Mouse (Mus musculus) layer of hippocampus, adult 9-10 months (tissue): ENCODE results near the gene Nanos2.
A peak's percentile ranks its signal among the peaks of the same experiment; 100 is the strongest.

Source experiments
- DNase-seq: peaks from one replicate; pipeline ENCODE4 v3.0.0; 2022; ENCODE audit warnings: low spot score

The Nanos2 gene

DNA sequence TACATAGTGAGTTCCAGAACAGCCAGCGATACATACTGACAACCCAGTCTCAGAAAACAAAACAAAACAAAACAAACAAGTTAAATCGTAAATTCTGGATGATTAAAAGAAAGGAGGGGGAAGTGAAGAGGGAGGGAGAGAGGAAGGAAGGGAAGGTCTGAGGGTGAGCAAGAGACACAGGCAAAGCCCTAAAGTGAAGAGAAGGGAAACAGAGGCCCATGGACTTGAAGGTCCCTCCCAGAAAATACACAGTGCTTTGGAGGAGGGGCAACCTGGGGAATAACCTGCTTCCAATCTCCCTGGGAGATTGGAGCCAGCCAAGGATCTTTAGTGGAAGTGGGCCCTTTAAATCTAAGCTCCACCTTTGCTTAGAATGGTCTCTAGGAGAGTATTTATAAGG, at the start of gene Nanos2:
Gene Nanos2, plus strand, starts transcription at position 301 of the 400 bp plus-strand sequence.
- no peak for DNase-seq

DNA sequence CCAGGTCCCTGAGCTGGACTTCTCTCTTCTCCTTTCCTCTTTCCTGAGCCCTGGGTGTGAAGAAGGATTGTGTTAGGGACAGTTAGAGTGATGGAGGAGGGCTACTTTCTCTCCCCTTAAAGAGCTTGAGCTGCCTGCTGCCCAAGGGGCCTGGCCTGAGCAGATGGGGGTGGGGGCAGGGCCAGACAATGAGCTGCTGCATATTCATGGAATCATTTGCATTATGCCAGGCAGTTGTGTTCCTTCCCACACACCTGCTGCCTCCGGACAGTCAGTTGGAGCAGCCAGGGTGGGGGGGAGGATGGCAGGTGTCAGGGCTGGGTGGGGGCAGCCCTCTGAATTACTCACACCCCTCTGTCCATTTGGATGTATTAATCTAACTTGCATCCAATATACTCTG, 44.8 kb upstream of the Nanos2 start:
- DNase-seq, result no peak

DNA sequence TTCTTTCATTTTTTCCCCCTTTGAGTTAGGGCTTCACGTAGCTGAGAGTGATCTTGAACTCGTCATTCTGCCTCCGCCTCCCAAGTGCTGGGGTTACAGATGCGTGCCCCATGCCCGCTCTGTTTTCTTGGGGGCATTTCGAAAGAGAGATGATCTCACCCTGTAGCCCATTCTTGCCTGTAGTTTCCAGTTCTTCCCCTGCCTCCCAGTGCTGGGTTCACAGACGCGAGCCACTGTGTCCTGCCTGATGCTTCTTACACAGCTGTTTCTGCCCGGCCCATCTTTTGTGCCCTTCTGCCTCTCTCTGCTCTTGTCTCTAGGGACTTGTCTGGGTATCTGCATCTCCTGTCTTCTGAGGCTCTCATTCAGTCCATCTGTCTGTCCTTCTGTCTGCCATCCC, 44.4 kb upstream of the Nanos2 start:
- no peak for DNase-seq

DNA sequence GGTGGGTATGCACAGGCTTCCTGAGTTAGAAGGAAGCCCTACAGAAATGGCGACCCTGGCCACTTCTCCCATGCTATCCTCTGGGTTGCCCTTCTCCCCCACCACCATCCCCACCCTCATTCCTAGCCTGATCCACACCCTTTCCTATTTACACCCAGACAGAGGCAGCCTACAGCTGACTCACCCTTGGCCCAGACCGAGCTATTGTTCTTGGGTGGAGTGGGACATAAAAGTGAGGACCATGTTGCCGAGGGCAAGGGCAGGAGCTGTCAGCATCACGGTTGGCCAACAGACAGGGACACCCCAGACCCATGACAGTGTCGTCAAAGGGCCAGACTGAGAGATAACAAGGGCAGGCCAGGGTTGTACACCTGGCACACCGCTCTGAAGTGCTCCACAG, 39.0 kb upstream of the Nanos2 start:
- no peak for DNase-seq

DNA sequence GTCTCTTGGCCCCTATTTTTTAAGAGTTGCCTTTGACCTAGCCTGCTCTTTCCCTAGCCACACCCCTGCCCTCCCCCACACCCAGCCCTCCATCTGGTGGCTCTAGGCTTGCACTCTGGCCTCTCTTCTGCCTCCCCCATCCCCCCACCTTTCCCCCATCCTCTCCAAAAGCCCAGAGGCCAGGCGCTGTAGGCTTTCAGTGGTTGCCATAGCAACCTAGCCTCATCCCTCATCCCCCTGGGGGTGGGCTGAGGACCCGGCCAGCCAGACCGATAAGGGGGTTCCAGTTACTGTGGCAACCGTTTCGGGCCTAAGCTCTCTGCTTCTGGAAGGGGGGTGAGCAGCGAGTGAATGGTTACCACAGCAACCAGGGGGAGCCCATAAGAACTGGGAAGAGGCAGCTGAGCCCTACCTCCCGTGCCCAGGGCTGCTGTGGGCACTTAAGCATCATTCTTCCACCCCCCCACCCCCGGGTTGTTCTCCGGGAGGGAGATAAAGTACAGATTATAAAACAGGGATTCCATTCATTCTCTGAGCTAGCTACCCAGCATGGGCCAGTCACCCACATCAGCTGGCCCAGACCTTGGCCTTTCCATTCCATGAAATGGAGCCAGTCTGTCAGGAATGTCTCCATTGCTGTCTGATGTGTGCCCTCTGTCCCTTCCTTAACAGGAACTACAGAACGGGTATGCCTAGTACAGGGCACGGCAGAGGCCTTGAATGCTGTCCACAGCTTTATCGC, 37.2 kb upstream of the Nanos2 start:
- no peak for DNase-seq

DNA sequence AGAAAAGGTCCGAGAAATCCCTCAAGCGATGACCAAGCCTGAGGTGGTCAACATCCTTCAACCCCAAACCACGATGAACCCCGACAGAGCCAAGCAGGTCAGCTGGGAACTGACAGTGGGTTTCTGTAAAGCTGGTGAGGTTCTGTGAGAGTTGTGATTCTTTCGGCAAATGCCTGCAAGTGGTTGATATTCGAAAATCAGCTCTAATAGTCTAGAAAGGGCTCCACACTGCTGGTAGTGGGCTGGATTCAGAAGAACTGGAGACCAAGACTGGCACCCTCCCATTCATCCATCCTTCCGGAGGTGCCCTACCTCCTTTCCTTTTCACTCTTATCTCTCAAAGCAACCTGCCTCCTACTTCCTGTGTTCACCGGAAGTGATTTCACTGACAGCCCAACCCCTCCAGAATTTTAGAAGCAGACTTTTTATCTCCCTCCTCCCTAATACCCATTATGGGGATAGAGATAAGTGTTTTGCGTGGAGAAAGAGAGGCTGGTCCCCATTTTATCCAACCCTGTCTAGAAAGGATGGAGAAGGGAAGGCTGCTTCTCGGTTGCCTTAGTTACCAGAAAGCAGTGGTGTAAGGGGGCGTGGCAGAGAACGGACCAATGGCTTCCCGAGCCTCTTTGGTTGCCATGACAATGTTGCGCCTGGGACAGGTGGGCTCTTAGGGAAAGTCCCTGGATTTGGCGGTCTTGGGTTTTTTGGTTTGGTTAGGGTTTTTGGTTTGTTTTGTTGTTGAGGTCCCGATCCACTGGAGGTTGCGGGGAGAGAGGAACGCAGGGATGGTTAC, 36.5 kb upstream of the Nanos2 start:
- no peak for DNase-seq

DNA sequence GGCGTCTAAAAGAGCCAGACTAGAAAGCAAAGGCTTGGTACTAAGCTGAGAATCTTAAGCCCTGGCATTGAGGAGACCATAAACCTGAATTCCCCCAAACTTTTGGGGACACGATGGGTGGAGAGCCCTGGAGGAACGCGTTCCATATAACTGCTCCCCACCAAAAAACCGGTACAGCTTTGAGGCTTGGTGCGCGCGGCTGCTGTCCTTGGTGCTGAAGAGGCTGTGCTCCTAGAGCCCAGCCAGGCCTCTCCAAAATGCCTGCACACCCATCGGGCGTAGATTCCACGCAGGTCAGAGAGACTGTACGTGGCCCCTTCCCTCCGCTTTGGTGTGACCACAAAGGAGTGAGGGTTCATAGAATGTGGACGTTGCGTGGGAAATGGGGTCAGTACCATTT, 35.8 kb upstream of the Nanos2 start:
- no peak for DNase-seq

DNA sequence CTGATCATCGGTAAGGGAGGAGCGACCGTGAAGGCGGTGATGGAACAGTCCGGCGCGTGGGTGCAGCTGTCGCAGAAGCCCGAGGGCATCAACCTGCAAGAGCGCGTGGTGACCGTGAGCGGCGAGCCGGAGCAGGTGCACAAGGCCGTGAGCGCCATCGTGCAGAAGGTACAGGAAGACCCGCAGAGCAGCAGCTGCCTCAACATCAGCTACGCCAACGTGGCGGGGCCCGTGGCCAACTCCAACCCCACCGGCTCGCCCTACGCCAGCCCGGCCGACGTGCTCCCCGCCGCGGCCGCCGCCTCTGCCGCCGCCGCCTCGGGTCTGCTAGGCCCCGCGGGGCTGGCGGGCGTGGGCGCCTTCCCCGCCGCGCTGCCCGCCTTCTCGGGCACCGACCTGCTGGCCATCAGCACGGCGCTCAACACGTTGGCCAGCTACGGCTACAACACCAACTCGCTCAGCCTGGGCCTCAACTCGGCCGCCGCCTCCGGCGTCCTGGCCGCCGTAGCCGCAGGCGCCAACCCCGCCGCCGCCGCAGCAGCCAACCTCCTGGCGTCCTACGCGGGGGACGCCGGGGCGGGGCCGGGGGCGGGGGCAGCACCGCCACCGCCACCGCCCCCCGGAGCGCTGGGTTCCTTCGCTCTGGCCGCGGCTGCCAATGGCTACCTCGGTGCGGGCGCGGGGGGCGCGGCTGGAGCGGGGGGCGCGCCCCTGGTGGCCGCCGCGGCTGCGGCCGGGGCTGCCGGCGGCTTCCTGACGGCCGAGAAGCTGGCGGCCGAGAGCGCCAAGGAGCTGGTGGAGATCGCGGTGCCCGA, 29.4 kb upstream of the Nanos2 start:
- no peak for DNase-seq

DNA sequence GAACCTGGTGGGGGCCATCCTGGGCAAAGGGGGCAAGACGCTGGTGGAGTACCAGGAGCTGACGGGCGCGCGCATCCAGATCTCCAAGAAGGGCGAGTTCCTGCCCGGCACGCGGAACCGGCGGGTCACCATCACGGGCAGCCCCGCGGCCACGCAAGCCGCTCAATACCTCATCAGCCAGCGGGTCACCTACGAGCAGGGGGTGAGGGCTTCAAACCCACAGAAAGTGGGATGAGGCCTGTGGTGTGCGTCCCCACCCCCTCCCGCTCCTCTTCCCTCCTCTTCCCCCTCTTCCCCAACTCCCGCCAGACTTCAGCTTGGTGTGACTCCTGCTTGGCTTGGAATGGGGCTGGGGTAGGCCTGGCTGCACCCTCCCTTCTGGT, 28.8 kb upstream of the Nanos2 start:
- no peak for DNase-seq

DNA sequence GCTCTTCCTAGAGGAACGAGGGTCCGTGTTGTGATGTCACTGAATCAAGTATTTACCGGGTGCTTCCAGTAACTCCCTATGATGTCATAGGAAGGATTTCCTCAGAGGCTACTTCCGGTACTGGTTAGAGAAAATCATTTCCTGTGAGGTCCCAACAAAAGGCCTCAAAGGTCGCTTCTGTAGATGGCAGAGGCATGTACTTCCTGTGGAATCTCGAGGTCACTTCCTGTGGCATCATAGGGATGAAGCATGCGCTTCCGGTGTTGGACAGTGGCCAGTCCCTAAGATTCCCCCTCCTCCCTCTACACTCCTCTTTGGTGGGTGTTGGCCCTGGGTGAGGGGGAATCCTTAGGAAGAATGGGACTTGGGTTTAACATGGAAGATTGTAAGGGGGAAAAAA, 27.8 kb upstream of the Nanos2 start:
- no peak for DNase-seq

DNA sequence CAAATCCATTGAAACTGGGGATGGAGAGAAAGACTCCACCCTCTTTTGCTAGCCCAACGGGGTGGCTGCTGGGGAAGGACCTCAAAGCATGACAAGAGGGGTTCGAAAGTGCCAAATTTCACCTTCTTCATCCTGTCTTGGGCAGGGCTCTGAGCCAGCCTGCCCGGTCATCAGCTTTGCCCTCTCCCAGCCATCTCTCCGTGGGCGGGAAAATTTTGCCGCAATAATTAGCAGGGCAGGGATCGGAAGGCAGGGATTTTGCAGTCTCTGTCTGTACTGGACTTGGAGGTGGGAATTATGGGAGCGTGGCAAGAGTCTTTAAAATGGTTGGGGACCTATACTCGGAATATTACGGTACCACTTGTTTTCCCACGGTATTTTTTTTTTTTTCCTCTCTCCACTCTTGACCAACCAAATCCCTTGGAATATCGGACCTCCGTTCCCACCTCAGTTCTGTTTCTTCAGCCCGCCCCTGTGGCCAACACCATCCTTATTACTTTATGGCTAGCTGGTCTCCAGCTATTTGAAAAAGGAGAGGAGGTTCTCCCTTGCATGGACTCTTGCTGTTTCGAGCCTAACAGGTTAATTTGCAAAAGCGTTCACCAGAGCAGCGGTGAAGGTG, 24.9 kb upstream of the Nanos2 start:
- DNase-seq, result no peak

DNA sequence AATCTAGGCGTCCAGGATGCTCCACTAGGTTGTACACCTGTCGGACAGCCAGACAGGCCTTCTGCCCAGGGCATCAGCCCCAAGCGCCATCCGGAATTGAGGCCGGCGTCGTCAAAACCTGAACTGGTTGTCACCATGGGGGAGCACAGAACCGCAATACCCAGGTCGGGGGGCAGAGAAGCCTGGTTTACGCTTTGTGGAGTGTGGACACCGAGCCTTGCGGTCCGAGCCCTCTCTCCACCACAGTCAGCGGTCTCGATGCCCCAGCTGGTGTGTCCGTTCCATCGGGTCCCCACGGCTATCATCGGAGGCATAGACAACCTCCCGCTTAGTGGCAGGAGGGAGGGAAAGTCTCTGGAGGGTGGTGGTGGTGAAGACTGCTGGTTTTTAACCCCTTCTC, 24.4 kb upstream of the Nanos2 start:
- DNase-seq, result no peak

DNA sequence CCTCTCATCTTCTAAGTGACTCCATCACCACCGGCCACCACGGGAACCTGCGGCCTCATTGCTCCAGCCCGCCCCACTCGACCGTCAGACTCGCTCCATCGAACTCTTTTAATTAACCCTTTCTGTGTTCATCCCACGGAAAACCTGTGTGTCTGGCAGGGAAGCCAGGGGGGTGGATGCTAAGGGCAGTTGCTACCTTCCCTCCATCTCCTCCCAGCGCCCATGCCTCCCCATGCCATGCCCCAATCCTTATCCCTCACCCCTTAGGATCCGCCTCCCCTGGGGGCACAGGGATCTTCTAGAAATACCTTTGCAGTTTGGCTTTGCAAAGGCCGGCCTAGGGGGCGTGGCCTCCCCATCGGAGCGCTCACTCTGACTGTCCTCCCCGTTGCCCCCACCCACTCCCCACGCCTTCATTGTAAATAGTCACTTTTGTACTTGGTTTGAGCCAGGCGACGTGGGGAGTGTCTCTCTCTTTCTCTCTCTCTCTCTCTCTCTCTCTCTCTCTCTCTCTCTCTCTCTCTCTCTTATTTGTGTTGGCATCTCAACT, 23.8 kb upstream of the Nanos2 start:
- DNase-seq, result no peak

DNA sequence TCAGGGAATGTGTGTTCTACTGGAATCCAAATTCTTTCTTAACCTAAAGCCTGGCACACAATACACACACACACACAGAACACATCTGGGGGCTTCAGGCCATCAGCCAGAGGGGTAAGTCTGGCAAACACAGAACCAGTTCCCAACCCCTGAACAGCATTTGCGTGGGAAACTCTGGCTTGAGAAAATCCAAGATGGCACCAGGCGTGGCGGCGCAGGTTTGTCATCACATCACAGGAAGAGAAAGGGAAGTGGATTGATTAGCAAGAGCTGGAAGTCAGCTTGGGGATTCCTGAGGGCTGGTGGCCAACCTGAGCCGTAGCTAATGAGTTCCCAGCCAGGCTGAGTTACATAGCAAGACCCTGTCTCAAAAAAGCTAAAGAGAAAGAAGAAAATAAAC, 21.9 kb upstream of the Nanos2 start:
- DNase-seq, result no peak

DNA sequence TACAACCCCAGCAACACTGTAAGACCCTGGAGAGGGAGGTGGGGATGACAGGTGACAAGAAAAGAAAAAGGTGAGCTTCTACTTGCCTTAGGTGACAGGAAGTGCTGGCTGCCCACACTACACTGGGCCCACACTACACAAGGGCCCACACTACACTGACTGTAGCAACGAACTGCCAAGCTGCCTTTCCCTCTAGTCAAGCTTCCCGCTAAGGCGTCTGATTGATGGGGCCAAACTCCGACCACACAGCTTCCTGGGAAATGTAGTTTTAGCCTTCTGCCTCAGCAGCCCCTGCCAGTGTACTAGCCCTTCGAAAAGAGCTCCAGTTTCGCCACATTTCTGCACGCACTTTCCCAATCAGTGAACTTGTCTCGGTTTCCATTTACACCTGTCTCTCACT, 19.6 kb upstream of the Nanos2 start:
- DNase-seq, result no peak

DNA sequence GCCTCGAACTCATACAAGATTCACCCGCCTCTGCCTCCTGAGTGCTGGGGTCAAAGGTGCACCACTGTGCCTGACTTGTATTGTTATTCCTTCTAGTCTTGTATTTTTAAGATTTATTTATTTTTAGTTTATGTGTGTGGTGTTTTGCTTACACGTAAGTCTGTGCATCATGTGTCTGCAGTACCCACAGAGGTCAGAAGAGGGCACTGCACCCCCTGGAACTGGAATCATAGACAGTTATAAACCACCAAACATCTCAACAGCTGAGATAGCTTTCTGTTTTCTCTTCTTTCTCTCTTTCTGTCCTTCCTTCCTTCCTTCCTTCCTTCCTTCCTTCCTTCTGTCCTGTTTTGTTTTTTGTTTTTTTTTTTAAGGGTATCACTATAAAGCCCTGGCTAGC, 16.2 kb upstream of the Nanos2 start:
- no peak for DNase-seq

DNA sequence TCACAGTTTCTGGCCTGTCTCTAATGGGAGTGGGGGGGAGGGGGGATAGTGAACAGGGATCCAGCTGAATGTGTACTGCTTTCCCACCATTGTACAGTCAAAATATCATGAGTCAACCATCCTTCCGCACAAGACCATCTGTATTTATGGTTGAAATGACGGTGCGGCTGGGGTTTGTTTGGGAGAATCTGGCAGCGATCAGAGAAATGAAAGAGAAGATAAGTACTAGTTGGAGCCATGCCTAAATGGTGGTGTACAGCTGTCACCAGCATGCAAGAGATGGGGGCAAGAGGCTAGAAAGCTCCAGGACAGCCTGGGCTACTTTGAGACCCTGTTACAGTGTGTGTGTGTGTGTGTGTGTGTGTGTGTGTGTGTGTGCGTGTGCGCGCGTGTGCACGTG, 8.8 kb upstream of the Nanos2 start:
- DNase-seq, result no peak

DNA sequence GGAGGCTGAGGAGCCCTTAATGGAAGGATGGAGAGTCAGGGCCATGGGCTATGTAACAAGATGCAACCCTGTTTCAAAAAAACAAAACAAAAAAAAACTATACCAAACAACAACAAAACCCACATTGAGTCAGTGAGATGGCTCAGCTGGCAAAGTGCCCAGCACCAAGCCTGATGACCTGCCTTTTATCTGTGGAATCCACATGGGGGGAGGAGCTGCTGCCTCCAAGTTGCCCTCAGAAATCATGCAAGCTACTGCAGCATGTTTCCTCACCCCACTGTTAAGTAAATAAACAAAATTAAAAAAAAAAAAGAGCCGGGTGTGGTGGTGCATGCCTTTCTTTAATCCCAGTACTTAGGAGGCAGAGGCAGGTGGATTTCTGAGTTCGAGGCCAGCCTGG, 697 bp upstream of the Nanos2 start:
- no peak for DNase-seq

DNA sequence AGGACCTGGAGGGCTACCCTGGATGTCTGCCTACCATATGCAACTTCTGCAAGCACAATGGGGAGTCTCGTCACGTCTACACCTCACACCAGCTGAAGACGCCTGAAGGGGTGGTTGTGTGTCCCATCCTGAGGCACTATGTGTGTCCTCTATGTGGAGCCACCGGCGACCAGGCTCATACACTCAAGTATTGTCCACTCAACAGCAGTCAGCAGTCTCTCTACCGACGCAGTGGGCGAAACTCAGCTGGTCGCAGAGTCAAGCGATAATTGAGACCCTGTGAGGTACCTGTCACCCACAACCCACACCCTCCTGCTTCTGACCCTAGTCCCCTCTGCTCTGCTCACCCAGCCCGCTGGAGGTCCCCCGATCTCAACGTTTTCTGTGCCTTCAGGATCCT, 547 bp downstream of the Nanos2 start:
- DNase-seq, result no peak

DNA sequence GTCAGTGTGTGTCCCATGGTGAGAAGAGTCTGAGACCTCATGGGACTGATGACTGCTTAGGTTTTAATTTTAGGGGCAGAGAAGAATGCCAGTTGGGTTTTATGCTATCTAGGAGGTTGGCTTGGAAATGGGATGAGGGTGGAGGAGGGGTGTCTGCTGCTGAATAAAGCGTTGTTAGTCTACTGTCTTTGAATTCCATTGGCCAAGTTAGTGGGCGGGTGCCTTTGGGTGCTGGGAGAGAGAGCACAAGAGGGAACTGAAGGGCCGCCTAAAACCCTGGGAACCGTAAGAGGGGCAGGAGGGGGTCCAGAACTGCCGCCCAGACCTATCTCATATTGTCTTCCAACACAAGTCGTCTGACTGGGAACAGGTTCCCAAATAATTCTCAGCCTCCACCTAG, 1.6 kb downstream of the Nanos2 start:
- no peak for DNase-seq

DNA sequence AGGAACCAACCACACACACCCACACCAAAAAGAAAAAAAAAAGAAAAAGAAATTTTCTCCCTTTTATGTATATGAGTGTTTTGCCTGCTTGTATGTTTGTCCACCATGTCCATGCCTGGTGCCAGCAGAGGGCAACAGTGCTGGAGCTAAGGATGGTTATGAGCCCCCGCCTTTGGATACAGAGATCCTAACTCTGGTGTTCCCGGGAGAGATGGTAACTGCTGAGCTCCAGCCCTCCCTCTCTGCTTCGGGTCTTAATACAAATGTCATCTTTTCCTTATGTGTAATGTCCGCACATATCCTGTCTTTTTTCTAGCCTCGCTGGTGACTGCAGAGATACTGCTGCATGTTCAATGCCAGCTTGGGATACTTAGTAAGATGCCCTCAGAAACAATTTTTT, 2.8 kb downstream of the Nanos2 start:
- DNase-seq, result no peak

DNA sequence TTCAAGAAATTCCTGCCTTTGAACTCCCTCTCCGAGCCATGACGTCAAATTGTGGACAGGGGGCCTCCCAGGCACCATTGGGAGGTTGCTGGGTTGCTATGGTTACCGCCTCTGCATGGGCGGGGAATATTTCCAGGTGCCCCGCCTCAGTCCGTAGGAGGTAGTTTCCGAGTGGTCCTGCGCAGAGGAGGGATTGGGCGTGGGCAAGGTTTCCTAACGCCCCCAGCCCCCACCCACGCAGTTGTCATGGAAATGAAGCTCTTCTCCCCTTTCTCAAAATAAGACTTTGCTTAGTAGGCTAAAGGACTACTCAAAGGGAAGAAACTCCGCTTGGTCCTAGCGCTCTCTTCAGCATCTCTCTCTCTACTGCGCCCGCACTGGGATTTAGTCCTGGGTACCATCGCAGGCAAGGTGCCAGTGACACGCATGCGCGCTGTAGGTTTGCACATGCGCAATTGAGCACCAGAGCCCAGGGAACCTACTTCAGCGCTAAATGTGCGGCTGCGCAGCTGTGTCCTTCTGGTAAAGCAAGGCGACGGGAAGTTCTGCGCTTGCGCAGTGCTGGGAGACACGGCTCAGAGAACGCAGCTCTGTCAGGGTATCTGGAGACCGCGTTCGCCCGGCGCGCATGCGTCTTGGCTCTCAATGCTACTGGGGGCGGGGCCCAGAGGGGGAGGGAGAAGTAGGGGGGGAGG, 3.5 kb downstream of the Nanos2 start, which contains the start of gene Mypop:
Gene Mypop, plus strand, starts transcription at position 645 of the 695 bp plus-strand sequence.
- DNase-seq, result peak; percentile 99
